Mouse (Mus musculus) adrenal gland, postnatal 36 days (tissue): ENCODE measurements around the gene Shisal2a. TPM values are rescaled to one million over a fixed set of nuclear protein-coding genes. Genes with fewer than 3 reads are reported as not detected.
"Not testable (repeated sequence)": the region's sequence is repeated elsewhere in the genome, so short reads cannot be mapped to it uniquely, and the experiment has no call there.

ENCODE experiments used
- DNase-seq, 2 experiments: peaks; one replicate each; pipeline ENCODE4 v3.0.0; 2021; ENCODE audit warnings: mixed read lengths in 1 of 2
- total RNA-seq, 2 experiments: library from RNA; stranded (reverse); gene quantifications; 2 replicates each; pipeline ENCODE4 v1.2.3; 2021

The Shisal2a gene
- total RNA-seq, 2 experiments from 2014 or later = 3.6 to 7.8 TPM

DNA sequence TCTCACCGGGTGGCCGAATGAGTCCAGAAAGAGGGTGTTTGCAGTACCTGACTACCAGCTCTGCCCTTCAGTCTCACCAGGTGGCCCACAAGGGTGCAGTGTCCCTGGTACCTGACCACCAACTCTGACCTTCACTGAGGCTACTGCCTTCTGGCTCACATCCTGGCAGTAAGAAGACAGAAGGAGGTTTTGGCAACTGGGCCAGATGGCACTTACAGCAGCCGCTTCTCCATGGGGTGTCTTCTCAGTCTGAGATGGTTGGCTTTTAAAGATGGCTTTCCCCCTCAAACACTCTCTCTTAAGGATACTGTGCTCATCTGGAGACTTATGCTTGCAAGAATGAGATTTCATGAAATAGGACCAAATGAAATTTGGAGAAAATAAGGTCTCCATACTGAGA is 3.7 kb downstream of the Shisal2a start:
- DNase-seq = no peak

DNA sequence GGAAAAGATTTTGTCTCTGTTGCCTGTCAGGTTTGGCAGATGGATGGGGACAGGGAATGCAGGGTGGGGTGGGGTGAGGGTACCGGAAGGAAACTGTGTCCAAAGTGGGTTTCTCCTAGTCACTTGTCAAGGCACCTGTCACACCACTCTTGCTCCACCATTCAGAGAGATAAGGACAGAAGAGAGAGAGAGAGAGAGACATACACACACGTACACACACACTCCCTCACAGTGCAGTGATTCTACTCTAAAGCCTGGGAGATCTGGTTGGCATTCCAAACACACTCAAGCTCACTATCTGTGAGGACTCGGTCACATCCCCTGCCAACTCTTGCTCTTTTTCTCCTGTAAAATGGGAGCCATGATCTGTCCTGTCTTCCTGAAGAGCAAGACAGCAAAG is 11.0 kb downstream of the Shisal2a start:
- no peak for DNase-seq

DNA sequence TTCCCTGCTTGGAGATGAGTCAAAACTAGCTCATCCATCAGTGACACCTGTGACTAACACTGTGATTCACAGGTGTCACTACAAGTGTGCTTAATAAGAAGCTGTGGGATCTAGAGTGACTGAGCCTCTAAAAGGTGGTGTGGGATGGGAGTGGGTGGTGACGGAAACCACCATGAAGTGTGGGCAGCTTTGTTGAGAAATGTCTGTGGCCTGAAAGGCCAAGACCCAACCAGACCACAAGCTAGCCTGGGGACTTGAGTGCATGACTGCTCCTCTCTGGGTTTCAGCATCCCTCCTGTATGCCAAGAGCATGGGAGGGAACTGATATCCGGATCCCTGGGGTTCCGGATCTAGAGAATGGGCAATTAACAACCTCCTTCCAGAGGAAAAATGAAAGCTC is 11.7 kb downstream of the Shisal2a start:
- DNase-seq = no peak

DNA sequence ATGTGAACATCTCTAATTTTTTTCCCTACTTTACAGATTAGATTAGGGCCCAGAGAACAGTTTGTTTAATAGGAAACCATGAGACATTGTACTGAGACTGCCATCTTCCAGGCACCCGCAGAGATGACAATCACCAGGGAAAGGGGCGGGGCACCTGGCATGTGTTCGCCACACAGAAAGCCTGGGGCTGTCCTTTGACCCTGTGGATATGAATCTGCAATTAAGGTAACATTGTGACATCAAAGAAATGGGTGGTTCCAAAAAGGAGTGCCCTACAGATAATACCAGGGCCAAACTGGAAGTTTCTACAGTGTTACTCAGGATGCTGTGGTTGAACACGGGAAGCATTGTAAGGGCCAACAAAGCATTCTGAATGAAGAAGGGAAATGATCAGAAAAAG is 12.7 kb downstream of the Shisal2a start:
- peak in 1 of 2 experiments; percentile 15 for DNase-seq

DNA sequence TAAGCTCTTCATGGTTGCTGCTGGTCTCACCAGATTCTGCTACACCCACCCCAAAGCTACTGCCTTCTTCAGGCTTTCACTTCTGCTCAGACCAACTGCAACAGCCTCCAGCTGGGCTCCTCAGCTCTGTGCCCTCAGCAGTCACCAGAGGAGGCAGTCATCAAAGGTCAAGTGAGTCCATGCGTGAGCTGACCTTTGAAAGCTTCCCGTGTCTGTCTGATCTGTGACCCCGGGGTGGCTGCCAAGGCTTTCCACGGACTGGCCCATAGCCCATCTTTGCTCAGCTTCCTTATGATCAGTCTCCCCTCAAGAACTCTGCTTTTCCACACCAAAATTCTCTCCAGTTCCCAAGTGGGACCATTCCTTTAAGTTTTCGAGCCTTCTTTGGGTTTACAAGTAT is 13.9 kb downstream of the Shisal2a start:
- DNase-seq = peak; percentile 39 to 43

DNA sequence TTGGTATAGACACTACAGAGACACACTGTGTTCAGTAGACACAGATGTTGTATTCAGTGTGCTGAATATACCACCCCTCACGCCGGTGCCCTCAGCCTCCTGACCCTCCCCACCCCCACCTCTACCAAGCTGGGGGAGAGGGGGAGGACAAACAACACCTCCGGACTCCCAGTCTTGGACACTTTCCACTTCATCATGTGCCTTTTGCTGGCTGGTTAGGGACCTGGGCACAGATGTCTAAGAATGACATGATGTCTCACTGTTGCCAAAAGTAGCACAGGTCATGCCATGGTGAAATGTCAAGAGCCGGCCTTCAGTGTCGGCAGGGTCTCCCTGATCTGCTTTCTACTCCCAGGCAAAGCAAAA is 19.1 kb downstream of the Shisal2a start:
- DNase-seq = peak in 1 of 2 experiments; percentile 40

DNA sequence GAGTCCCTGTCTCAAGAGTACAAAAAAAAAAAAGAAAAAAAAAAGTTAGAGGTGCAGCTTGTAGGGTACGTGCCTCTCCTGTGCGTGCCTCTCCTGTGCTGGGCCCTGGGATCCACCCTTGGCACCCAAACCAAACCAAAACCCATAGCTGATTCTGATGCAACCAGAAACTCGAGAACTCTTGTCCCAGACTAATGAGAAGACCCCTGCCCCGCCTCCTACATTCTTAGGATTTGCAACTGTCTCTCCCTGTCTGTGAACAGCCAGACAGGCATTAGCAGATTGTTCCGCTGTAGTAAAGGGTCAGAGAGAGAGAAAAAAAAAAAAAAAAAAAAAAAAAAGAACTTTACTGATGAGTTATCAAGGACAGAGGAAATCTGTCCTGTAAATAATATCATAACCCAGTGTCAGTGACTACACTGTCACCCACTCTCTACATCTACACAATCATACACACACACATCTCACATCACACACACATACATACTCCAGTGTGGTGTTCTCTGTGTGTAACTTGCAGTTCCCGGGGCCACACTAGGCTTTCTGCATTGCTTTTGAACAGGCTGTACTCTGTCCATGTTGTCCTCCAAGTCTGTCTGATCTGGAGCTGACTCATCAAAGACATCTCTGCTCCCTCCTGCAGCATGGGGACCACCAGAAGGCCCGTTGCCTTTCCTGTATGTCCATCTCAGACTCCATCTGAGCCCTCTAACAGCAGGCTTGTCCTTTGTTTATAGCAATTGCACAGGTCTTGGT is 19.6 kb downstream of the Shisal2a start:
- peak in 1 of 2 experiments; percentile 13 for DNase-seq

DNA sequence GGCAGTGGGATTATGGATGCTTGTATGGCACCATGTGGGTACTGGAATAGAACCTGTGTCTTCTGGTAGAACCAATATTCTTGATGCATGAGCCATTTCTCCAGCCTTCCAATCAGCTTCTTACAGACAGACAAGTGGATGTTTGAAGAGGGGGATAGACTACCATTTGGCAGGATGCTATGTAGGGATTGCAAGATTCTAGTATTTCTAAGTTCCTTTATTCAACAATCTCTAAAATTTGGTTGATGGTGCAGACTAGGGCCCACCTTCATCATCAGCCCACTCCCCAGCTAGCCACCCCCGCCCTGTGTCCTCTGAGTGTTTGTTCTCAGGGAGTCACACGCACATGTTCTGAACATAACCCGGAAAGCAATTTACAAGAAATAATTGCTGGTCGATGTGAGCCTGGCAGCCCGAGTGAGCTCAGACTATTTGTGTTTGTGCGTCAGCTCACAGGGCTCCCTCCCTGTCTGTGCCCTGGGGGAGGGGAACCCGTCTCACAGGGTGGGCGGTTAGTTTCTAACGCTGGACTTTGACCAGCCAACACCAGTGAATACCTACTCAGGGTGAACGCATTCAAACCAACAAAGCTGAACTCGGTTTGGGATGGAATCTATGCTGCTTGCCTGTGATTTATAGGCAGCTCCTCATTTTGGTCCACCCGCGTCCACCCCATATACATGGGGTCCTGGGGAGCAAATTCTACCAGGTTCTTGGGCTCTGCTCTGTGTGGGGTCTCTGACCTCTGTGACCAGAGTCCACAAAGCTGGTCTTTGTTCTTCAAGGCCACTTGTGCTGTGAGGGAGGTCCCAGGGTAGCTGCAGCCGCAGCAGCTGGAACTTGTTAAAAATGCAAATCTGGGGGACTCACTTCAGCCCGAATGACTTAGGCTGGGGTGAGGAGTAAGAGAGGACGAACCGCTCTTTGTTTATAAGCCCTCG is 20.6 kb downstream of the Shisal2a start:
- peak in 1 of 2 experiments; percentile 46 for DNase-seq

DNA sequence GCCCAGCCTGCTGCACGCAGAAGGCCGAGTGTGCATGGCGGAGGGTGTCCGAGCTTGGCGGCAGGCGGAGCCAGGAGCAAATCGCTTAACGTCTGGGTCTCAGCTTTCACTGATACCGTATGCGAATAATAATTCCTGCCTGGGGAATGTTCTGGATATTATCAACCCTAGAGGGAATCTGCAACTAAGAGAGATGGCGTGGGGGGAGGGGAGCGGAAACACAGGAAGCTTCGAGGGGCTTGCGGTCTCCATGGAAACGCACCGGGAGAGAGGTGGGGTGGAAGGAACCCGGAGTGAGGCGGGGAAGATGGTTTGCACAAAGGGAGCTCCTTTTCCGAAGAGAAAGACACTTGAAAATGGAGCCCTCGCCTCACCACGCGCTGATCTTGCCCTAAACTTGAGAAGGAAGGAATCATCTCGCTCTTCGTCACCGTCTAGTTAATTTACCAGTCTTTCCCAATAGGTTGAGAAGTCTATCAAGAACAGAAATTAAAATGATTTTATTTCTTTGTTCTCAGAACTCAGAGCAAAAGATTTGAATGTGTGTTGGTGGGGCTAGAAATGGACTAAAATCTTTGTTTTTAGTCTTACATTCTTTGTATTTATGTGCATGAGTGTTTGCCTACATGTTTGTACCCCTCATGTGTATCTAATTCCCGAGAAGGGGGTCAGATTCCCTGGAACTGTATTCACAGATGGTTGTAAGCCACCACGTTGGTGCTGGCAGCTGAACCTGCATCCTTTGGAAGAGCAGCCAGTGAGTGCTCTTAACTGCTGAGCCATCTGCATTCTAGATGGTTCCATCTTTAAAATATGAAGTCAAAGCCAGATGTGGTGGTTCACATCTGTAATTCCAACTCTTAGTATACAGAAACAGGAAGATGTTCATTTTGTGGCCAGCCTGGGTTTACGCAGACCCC is 22.8 kb downstream of the Shisal2a start:
- DNase-seq = peak in 1 of 2 experiments; percentile 60

DNA sequence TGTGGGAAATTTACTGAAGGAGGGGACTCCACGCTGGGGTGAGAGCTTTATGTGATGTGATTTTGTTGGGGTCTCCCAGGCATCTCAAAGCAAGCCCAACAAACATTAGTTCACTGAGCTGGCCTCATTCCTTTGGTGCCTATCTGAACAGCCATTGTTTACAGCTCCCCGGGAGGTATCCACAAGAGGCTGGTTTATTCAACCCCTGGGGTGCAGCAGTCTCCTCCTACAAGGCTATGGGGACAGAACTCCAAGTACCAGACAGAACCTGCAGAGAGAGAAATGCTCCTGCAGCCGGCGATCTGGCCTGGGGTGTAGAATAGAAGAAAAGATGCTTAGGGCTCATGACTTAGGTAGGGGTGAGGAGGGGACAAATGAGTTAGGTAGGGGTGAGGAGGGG is 24.7 kb downstream of the Shisal2a start:
- no peak for DNase-seq

DNA sequence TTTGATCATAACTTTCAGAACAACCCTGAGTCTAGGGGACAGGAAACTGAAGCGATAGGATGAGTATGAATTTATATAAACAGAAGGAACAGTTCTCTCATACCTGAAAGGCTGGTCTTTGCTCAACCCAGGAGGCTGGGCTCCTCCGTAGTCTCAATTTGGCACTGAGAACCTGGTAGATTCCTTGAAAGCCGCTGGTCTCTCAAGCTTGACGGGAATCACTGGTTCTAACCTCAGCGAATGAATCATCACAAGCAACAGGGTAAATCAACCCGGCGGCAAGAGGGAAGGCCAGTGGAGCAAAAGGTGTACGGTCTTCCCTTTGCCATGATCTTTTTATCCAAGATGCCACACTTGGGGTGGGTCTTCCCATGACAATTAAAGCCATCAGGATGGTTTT is 25.7 kb downstream of the Shisal2a start:
- no peak for DNase-seq

DNA sequence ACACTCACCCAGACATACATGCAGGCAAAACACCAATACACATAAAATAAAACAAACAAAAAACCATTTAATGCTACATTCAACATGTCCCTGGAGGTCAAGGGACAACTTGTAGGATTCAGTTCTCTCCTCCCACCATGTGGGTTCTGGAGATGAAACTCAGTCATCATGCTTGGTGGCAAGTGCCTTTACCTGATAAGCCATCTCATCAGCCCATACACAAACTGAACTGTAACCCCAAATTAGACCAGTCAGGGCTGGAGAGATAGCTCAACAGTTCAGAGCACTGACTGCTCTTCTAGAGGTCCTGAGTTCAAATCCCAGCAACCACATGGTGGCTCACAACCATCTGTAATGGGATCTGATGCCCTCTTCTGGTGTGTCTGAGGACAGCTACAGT is 29.6 kb downstream of the Shisal2a start:
- not testable (repeated sequence) for DNase-seq

DNA sequence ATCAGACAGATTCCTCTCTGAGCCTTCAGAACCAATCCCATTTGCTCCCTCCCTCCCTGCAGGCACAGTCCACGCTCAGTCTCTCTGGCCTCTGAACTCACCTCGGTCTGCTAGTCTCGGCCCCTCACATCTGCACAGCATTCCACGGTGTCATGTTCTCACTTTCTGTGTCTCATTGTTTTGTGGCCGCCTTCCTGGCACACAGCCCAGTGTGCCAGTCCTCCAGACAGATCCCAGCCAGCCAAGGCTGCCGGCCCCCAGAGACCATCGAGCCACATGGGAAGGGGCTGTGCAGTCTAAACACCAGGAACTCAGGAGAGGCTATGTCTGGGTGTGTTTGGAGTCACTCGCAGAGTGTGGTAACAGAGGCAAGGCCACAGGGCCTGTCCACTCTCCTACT is 32.3 kb downstream of the Shisal2a start:
- DNase-seq = peak; percentile 46 to 72

DNA sequence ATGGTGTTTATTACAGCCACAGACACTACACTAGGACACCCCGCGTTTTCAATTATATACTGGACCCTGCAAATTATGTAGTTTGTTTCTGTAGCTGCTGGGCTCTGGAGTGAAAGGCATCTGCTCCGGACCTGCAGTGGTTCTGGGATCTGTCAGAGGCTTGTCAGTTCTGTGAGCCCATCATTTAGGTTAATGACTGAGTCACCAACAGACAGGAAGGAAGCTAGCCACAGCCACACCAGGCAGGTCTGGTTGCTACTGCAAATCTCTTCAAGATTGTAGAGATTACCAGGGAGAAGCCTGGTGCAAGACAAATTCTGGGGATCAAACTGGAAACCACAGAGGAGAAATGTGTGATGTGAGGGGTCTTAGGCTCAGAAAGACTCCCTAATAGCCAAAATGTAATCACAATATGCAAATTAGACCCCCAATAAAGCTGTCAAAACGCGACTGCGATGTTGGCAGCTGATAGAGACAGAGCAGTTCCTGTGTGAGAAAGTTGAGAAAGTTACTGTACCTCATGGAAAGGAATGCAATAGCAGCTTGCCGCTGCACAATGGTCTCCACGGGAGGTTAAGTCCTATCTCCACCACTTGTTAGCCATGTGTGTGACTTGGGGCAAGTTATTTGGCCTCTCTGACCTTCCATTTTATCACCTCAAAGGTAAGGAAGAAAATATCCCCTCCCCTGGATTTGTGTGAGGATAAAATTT is 33.2 kb downstream of the Shisal2a start:
- DNase-seq = no peak

DNA sequence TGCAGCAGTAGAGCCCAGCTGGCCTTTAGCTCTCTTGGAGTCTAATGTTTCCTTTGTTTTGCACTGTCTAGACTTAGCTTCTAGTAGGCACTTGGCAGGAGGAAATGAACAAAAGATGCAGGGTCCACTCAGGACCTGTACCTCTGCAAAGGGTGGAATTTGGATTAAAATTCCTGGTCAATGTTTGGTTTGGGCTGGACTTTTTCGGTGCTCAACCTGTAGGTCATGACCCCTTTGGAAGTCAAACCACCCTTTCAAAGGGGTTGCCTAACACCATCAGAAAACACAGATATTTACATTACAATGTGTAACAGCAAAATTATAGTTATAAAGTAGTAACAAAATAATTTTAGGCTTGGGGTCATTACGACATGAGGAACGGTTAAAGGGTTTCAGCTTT is 34.1 kb downstream of the Shisal2a start:
- no peak for DNase-seq

DNA sequence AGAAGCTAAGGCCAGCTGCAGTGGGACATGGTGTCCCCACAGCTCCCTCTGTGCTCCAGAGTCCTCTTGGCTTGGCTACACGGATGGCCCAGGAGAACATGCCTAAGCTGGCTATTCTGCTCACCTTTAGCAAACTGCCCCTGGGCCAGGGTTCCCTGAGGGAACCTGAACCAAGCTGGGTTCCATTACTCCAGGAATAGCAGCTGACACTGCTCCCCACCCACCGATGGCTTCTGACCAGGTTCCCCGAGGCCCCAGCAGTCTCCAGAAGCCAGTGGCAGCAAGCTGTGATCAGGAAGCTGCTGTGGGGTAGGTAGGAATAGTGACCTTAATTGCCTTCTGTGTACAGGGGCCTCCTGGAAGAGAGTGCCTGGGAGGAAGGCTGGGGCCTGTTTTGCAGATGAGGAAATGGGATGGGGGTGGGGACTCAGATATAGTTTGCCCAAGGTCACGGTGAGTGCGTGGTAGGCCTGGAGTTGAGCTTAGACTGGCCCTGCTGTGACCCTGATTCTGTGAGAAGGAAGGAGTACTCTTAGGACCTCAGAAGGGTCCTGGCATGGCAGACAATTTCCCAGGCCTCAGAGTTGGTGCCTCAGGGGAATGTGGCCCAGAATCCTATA is 34.8 kb downstream of the Shisal2a start:
- DNase-seq = no peak

DNA sequence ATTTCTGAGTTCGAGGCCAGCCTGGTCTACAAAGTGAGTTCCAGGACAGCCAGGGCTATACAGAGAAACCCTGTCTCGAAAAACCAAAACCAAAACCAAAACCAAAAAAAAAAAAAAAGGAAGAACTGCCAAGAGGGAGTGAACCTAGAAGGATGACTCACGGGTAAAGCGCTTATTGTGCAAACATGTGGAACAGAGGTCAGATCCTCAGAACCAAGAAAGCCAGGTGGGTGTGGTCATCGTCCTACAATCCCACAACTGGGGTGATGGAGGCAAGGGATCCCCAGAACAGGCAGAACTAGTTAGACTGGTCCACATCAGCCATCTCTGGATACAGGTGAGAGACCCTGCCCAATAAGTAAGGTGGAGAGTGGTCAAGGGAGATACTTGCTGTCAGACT is 36.0 kb downstream of the Shisal2a start:
- peak in 1 of 2 experiments; percentile 39 for DNase-seq

DNA sequence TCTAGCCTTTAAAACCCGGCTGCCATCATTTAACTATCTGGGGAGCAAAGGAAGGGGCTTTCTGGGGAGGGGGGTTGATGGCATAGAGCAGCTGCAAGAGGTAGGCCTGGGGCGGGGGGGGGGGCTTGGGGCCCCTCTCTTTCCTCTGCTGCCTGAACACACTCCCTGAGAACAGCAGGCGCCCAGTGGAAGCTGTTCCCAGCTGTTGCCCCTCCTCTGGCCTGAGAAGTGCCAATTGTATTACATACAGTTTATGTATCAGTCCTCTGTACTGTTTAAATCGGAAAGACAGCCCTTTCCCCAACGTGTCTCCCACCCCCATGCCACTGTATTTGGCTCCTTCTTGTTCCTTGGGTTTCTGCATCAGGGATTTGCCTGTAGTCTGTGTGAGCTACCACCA is 37.3 kb downstream of the Shisal2a start:
- no peak for DNase-seq

DNA sequence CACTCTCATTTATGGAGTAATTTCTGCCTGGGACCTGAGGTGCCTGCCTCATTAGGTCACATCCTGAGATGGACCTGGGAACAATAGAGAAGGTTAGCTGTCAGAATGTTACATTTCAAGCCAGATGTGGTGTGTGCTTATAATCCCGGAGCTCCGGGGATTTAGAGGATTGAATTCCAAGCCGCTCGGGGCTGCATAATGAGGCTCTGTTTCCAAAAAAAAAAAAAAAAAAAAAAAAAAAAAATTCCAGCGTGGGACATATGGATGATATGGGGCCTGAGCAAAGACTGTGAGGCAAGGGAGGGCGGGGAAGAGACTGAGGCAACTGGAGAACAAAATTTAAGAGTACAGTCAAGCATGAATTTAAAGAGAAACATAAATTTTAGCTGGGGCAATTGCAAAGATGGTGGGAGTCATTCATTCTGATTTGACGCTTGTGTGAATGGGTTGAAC is 38.5 kb downstream of the Shisal2a start:
- no peak for DNase-seq

DNA sequence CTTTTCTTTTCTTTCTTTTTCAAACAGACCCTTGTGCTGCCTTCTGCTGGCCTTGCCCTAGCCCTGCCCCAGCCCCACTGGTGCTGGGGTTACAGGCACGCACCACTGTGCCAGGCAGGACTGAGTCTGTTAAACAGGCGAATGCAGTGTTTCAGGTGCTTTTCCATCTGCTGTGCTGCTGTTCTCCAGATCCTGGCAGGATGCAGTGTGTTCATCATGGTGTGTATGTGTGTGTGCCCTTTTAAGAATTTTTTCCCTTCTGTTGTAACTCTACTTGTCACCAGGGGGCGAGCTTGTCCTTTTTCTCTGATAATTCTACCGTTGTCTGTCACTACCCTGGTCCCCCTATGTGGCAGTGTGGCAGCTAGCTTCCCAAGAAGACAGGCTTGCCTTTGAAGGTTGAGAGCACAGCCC is 43.9 kb downstream of the Shisal2a start:
- peak; percentile 45 to 71 for DNase-seq

DNA sequence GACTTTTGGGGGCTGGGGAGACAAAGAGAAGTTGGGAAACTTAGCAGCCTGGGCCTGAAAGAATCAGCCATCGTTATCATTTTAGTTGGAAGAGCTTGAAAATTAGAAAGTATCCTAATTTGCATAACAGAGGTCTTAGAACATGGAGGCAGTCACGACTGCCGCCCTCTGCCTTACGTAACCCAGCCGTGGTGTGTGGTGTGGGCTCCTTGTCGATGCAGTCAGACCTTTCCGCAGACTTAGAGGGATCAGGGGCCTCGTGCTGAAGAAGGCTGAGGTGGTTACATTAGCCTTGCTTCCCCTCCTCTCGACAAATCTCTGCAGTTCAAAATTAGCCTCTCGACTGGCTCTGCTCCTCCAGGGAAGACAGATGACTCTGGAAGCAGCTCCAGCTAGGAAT is 44.3 kb downstream of the Shisal2a start:
- DNase-seq = no peak
